Comparison of ENCODE assay signal across 24 mouse cellular contexts in the genomic region with DNA sequence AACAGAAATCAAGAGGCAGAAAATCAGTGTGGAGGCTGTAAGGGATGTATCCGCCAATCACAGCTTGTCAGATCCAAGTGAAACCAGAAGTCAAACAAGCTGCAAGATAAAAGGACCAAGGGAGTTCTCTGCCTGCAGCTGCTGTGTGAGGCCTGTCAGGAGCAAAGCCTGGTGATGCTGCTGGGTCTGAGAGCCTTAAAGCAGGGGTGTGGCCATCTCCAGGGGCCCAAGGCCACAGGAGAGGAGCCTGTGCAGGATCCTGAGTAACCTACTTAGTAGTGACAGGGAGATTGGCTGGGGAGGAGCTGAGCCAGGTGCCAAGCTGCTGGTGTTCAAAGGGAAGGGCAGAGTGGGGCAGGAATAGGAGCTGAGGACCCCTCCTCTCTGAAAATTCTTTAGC.
DNase-seq lines count a peak whose midpoint lies in the region; ATAC-seq and TF ChIP-seq lines count a peak whose summit lies in the region.
"Had no signal": no experiment of that assay in that cellular context is flagged by ENCODE, and none has a peak within 500 bp of the region (broad histone marks: within the 10 kb centered on the region; RNA-seq: fewer than 3 reads in every experiment).

No protein-coding gene starts in this region.

- H3K9me3 ChIP-seq in embryonic facial prominence, embryonic 13.5 days = no peaks in the 10 kb centered on the region
- no peaks in the 10 kb centered on the region for H3K9me3 ChIP-seq in embryonic facial prominence, embryonic 10.5 days
- no peaks in the 10 kb centered on the region for H3K9me3 ChIP-seq in intestine, embryonic 14.5 days (ENCODE audit: control insufficient read depth, low read length)
- H3K9me3 ChIP-seq in intestine, postnatal 0 days (ENCODE audit: control insufficient read depth) = no peaks in the 10 kb centered on the region
- no peaks in the 10 kb centered on the region for H3K9me3 ChIP-seq in midbrain, embryonic 11.5 days (ENCODE audit: control insufficient read depth, low read length)
- H3K9me3 ChIP-seq in midbrain, embryonic 15.5 days = no peaks in the 10 kb centered on the region
- H3K9me3 ChIP-seq: embryonic facial prominence, embryonic 12.5 days; embryonic facial prominence, embryonic 15.5 days; forebrain, embryonic 10.5 days; forebrain, embryonic 12.5 days had no signal

- H3K27me3 ChIP-seq in embryonic facial prominence, embryonic 13.5 days = 0 out of 2 replicates have a peak, but pooled peaks cover 3% of the 10 kb centered on the region
- peaks cover 54% of the 10 kb centered on the region for H3K27me3 ChIP-seq in embryonic facial prominence, embryonic 10.5 days (replicated peaks; ENCODE audit: low read depth, poor library complexity, severe bottlenecking)
- no peaks in the 10 kb centered on the region for H3K27me3 ChIP-seq in intestine, embryonic 14.5 days (replicated peaks; ENCODE audit: control insufficient read depth, insufficient read depth, low read length)
- no peaks in the 10 kb centered on the region for H3K27me3 ChIP-seq in intestine, postnatal 0 days (replicated peaks; ENCODE audit: control insufficient read depth, insufficient read depth, low read length)
- no peaks in the 10 kb centered on the region for H3K27me3 ChIP-seq in midbrain, embryonic 11.5 days (ENCODE audit: control insufficient read depth, insufficient read depth, low read length)
- H3K27me3 ChIP-seq in midbrain, embryonic 15.5 days (replicated peaks) = no peaks in the 10 kb centered on the region
- H3K27me3 ChIP-seq: embryonic facial prominence, embryonic 12.5 days; embryonic facial prominence, embryonic 15.5 days; forebrain, embryonic 12.5 days had no signal

- no peak overlapping the region for H3K27ac ChIP-seq in embryonic facial prominence, embryonic 13.5 days
- no peak overlapping the region for H3K27ac ChIP-seq in embryonic facial prominence, embryonic 10.5 days (replicated peaks)
- H3K27ac ChIP-seq in intestine, embryonic 14.5 days (ENCODE audit: low read depth) = no peak overlapping the region
- no peak overlapping the region for H3K27ac ChIP-seq in intestine, postnatal 0 days (ENCODE audit: low read depth, low read length)
- H3K27ac ChIP-seq in midbrain, embryonic 11.5 days (ENCODE audit: low read depth, low read length) = no peak overlapping the region
- H3K27ac ChIP-seq in midbrain, embryonic 15.5 days = no peak overlapping the region
- H3K27ac ChIP-seq: embryonic facial prominence, embryonic 12.5 days; embryonic facial prominence, embryonic 15.5 days; forebrain, embryonic 10.5 days; forebrain, embryonic 12.5 days had no signal

- no peak for DNase-seq in embryonic facial prominence, embryonic 10.5 days (ENCODE audit: low spot score)
- no peak for DNase-seq in intestine, embryonic 14.5 days (ENCODE audit: low spot score)
- peak; percentile 77 for DNase-seq in midbrain, embryonic 11.5 days (ENCODE audit: low spot score, missing footprints)
- DNase-seq in A20 (ENCODE audit: low read depth, low spot score) = peak; percentile 9
- DNase-seq: adrenal gland, adult 2 months; adrenal gland, postnatal 10 days; adrenal gland, postnatal 25 days; cerebellum, adult 11 months; cerebellum, adult 18-20 months; cerebellum, adult 8-10 months; cerebellum, adult 9-11 months; cerebellum, postnatal 14 days; cerebellum, postnatal 36 days; embryo, embryonic 11 days had no signal

- peak overlapping the region; percentile 41; the same call in 1 of the 2 replicates for H3K9ac ChIP-seq in embryonic facial prominence, embryonic 13.5 days
- no peak overlapping the region for H3K9ac ChIP-seq in intestine, embryonic 14.5 days (ENCODE audit: low read length)
- no peak overlapping the region for H3K9ac ChIP-seq in intestine, postnatal 0 days (ENCODE audit: low read depth, low read length)
- H3K9ac ChIP-seq in midbrain, embryonic 11.5 days (ENCODE audit: low read length) = no peak overlapping the region
- H3K9ac ChIP-seq in midbrain, embryonic 15.5 days = no peak overlapping the region
- H3K9ac ChIP-seq: embryonic facial prominence, embryonic 12.5 days; embryonic facial prominence, embryonic 15.5 days; forebrain, embryonic 12.5 days had no signal

- no peak overlapping the region for H3K4me3 ChIP-seq in embryonic facial prominence, embryonic 13.5 days
- no peak overlapping the region for H3K4me3 ChIP-seq in embryonic facial prominence, embryonic 10.5 days
- H3K4me3 ChIP-seq in intestine, embryonic 14.5 days (ENCODE audit: low read depth, low read length) = no peak overlapping the region
- no peak overlapping the region for H3K4me3 ChIP-seq in intestine, postnatal 0 days (ENCODE audit: low read depth, low read length)
- H3K4me3 ChIP-seq in midbrain, embryonic 11.5 days (ENCODE audit: low read depth, low read length) = no peak overlapping the region
- no peak overlapping the region for H3K4me3 ChIP-seq in midbrain, embryonic 15.5 days
- H3K4me3 ChIP-seq: embryonic facial prominence, embryonic 12.5 days; embryonic facial prominence, embryonic 15.5 days; erythroblast, embryonic 14.5 days; forebrain, embryonic 10.5 days; forebrain, embryonic 12.5 days had no signal

- no peak for TF ChIP-seq CTCF in intestine, postnatal 0 days (IDR thresholded peaks at IDR 0.05; ENCODE audit: low read depth)

- 36% methylated on average over 1 of the region's 1 CpGs for WGBS in embryonic facial prominence, embryonic 13.5 days
- 71% methylated on average over 1 of the region's 1 CpGs for WGBS in embryonic facial prominence, embryonic 10.5 days
- 46% methylated on average over 1 of the region's 1 CpGs for WGBS in intestine, embryonic 14.5 days
- WGBS in intestine, postnatal 0 days = 50% methylated on average over 1 of the region's 1 CpGs
- WGBS in midbrain, embryonic 11.5 days = 75% methylated on average over 1 of the region's 1 CpGs
- WGBS in midbrain, embryonic 15.5 days = 77% methylated on average over 1 of the region's 1 CpGs

- H3K36me3 ChIP-seq in embryonic facial prominence, embryonic 13.5 days = no peaks in the 10 kb centered on the region
- no peaks in the 10 kb centered on the region for H3K36me3 ChIP-seq in embryonic facial prominence, embryonic 10.5 days (replicated peaks)
- H3K36me3 ChIP-seq in intestine, embryonic 14.5 days (ENCODE audit: control insufficient read depth, insufficient read depth, low read length) = no peaks in the 10 kb centered on the region
- H3K36me3 ChIP-seq in intestine, postnatal 0 days (ENCODE audit: control insufficient read depth, insufficient read depth) = no peaks in the 10 kb centered on the region
- no peaks in the 10 kb centered on the region for H3K36me3 ChIP-seq in midbrain, embryonic 11.5 days (ENCODE audit: control insufficient read depth, insufficient read depth, low read length)
- H3K36me3 ChIP-seq in midbrain, embryonic 15.5 days (replicated peaks) = no peaks in the 10 kb centered on the region
- H3K36me3 ChIP-seq: embryonic facial prominence, embryonic 12.5 days; embryonic facial prominence, embryonic 15.5 days; forebrain, embryonic 10.5 days; forebrain, embryonic 12.5 days had no signal

- no peaks in the 10 kb centered on the region for H3K4me1 ChIP-seq in embryonic facial prominence, embryonic 13.5 days
- peaks cover 13% of the 10 kb centered on the region for H3K4me1 ChIP-seq in embryonic facial prominence, embryonic 10.5 days
- H3K4me1 ChIP-seq in intestine, embryonic 14.5 days (replicated peaks; ENCODE audit: control insufficient read depth, insufficient read depth, low read length) = no peaks in the 10 kb centered on the region
- no peaks in the 10 kb centered on the region for H3K4me1 ChIP-seq in intestine, postnatal 0 days (replicated peaks; ENCODE audit: control insufficient read depth, insufficient read depth, low read length)
- no peaks in the 10 kb centered on the region for H3K4me1 ChIP-seq in midbrain, embryonic 11.5 days (ENCODE audit: control insufficient read depth, insufficient read depth, low read length)
- 0 out of 2 replicates have a peak, but pooled peaks cover 3% of the 10 kb centered on the region for H3K4me1 ChIP-seq in midbrain, embryonic 15.5 days
- H3K4me1 ChIP-seq: embryonic facial prominence, embryonic 15.5 days had no signal

- no peak for ATAC-seq in embryonic facial prominence, embryonic 13.5 days (ENCODE audit: insufficient number of reproducible peaks, insufficient read depth, low FRiP score, low TSS enrichment, low read depth)
- ATAC-seq in intestine, embryonic 14.5 days (replicated peaks; ENCODE audit: low FRiP score, low TSS enrichment, low read depth) = peak; percentile 80
- no peak for ATAC-seq in intestine, postnatal 0 days
- no peak for ATAC-seq in midbrain, embryonic 11.5 days (ENCODE audit: low FRiP score)
- ATAC-seq in midbrain, embryonic 15.5 days (replicated peaks) = no peak
- ATAC-seq: forebrain, embryonic 14.5 days; forebrain, embryonic 16.5 days had no signal

- no peak overlapping the region for H3K4me2 ChIP-seq in embryonic facial prominence, embryonic 13.5 days
- no peak overlapping the region for H3K4me2 ChIP-seq in intestine, embryonic 14.5 days (ENCODE audit: low read length)
- no peak overlapping the region for H3K4me2 ChIP-seq in intestine, postnatal 0 days (replicated peaks; ENCODE audit: low read depth)
- no peak overlapping the region for H3K4me2 ChIP-seq in midbrain, embryonic 11.5 days
- no peak overlapping the region for H3K4me2 ChIP-seq in midbrain, embryonic 15.5 days
- H3K4me2 ChIP-seq: embryonic facial prominence, embryonic 12.5 days; embryonic facial prominence, embryonic 15.5 days; forebrain, embryonic 12.5 days had no signal

Comparison
In these comparisons a context has a peak if more than half of its experiments do, and no peak if none do; other contexts are left out.
1. DNase-seq: peak in midbrain, embryonic 11.5 days (single experiment) and A20 (single experiment); none in embryonic facial prominence, embryonic 10.5 days (single experiment) and intestine, embryonic 14.5 days (single experiment).